Mouse (Mus musculus): ENCODE results near the gene Nxph1. TPM values are rescaled to one million over a fixed set of nuclear protein-coding genes. Genes with fewer than 3 reads are reported as not detected.

The Nxph1 gene
- not detected in 2 replicates for polyA plus RNA-seq (2012; ENCODE audit: insufficient read depth, insufficient read length, low replicate concordance, missing spikeins)

GRCm38 (mm10) chr6:8948131-8948470, at the start of gene Nxph1:
Gene Nxph1 (plus strand): TSS chr6:8948431.
- WGBS = 5% methylated on average over 16 of the region's 16 CpGs
- Histone ChIP-seq H3K4me1 (ENCODE audit: control insufficient read depth, insufficient read depth, low read length) (peaks cover 11% of the 10 kb centered on the region; the same call in 1 of the 2 replicates), H3K4me3 (ENCODE audit: insufficient read depth, low read depth, low read length) (peak within 1 kb of the TSS; percentile 75), H3K27ac (ENCODE audit: insufficient read depth, low read depth, low read length) (peak within 1 kb of the TSS; percentile 49)
- TF ChIP-seq CTCF (IDR thresholded peaks at IDR 0.05; ENCODE audit: insufficient read depth, low read depth, low read length) = no peak

GRCm38 (mm10) chr6:8900021-8900728, 48.1 kb upstream of the Nxph1 start:
- no peak for TF ChIP-seq POLR2A (IDR thresholded peaks at IDR 0.05; ENCODE audit: insufficient read depth, low read depth, low read length)
- TF ChIP-seq CTCF (IDR thresholded peaks at IDR 0.05; ENCODE audit: insufficient read depth, low read depth, low read length) = no peak
- no peaks in the 10 kb centered on the region for H3K4me1 ChIP-seq (ENCODE audit: control insufficient read depth, insufficient read depth, low read length)
- H3K4me3 ChIP-seq (ENCODE audit: insufficient read depth, low read depth, low read length) = no peak overlapping the region
- no peak overlapping the region for H3K27ac ChIP-seq (ENCODE audit: insufficient read depth, low read depth, low read length)
- WGBS = 42% methylated on average over 7 of the region's 7 CpGs

- Histone ChIP-seq H3K4me1 (ENCODE audit: control insufficient read depth, insufficient read depth, low read length) (no peaks in the 10 kb centered on the region), H3K27ac (ENCODE audit: insufficient read depth, low read depth, low read length) (no peak overlapping the region), H3K4me3 (ENCODE audit: insufficient read depth, low read depth, low read length) (no peak overlapping the region)
- TF ChIP-seq CTCF (IDR thresholded peaks at IDR 0.05; ENCODE audit: insufficient read depth, low read depth, low read length) (no peak), POLR2A (IDR thresholded peaks at IDR 0.05; ENCODE audit: insufficient read depth, low read depth, low read length) (no peak)
- WGBS = 26% methylated on average over 2 of the region's 2 CpGs
These were observed 47.5 kb upstream of the Nxph1 start for GRCm38 (mm10) chr6:8900729-8901122.

GRCm38 (mm10) chr6:8907917-8908316, 40.3 kb upstream of the Nxph1 start:
- Histone ChIP-seq H3K27ac (ENCODE audit: insufficient read depth, low read depth, low read length) (no peak overlapping the region), H3K4me1 (ENCODE audit: control insufficient read depth, insufficient read depth, low read length) (no peaks in the 10 kb centered on the region), H3K4me3 (ENCODE audit: insufficient read depth, low read depth, low read length) (no peak overlapping the region)
- 66% methylated on average over 3 of the region's 3 CpGs for WGBS
- TF ChIP-seq CTCF (IDR thresholded peaks at IDR 0.05; ENCODE audit: insufficient read depth, low read depth, low read length) (no peak), POLR2A (IDR thresholded peaks at IDR 0.05; ENCODE audit: insufficient read depth, low read depth, low read length) (no peak)

GRCm38 (mm10) chr6:8913404-8913803, 34.8 kb upstream of the Nxph1 start:
- H3K27ac ChIP-seq (ENCODE audit: insufficient read depth, low read depth, low read length) = no peak overlapping the region
- no peak for TF ChIP-seq POLR2A (IDR thresholded peaks at IDR 0.05; ENCODE audit: insufficient read depth, low read depth, low read length)
- TF ChIP-seq CTCF (IDR thresholded peaks at IDR 0.05; ENCODE audit: insufficient read depth, low read depth, low read length) = no peak
- no peak overlapping the region for H3K4me3 ChIP-seq (ENCODE audit: insufficient read depth, low read depth, low read length)
- H3K4me1 ChIP-seq (ENCODE audit: control insufficient read depth, insufficient read depth, low read length) = no peaks in the 10 kb centered on the region

GRCm38 (mm10) chr6:8914682-8915081, 33.5 kb upstream of the Nxph1 start:
- TF ChIP-seq CTCF (IDR thresholded peaks at IDR 0.05; ENCODE audit: insufficient read depth, low read depth, low read length) (no peak), POLR2A (IDR thresholded peaks at IDR 0.05; ENCODE audit: insufficient read depth, low read depth, low read length) (no peak)
- 88% methylated on average over 3 of the region's 3 CpGs for WGBS
- no peaks in the 10 kb centered on the region for H3K4me1 ChIP-seq (ENCODE audit: control insufficient read depth, insufficient read depth, low read length)
- no peak overlapping the region for H3K4me3 ChIP-seq (ENCODE audit: insufficient read depth, low read depth, low read length)
- no peak overlapping the region for H3K27ac ChIP-seq (ENCODE audit: insufficient read depth, low read depth, low read length)

GRCm38 (mm10) chr6:8924481-8924880, 23.8 kb upstream of the Nxph1 start:
- H3K27ac ChIP-seq (ENCODE audit: insufficient read depth, low read depth, low read length) = no peak overlapping the region
- TF ChIP-seq POLR2A (IDR thresholded peaks at IDR 0.05; ENCODE audit: insufficient read depth, low read depth, low read length) (no peak), CTCF (IDR thresholded peaks at IDR 0.05; ENCODE audit: insufficient read depth, low read depth, low read length) (no peak)
- no peaks in the 10 kb centered on the region for H3K4me1 ChIP-seq (ENCODE audit: control insufficient read depth, insufficient read depth, low read length)
- H3K4me3 ChIP-seq (ENCODE audit: insufficient read depth, low read depth, low read length) = no peak overlapping the region
- 56% methylated on average over 6 of the region's 6 CpGs for WGBS

- 37% methylated on average over 5 of the region's 5 CpGs for WGBS
- TF ChIP-seq POLR2A (IDR thresholded peaks at IDR 0.05; ENCODE audit: insufficient read depth, low read depth, low read length) (no peak), CTCF (IDR thresholded peaks at IDR 0.05; ENCODE audit: insufficient read depth, low read depth, low read length) (no peak)
- Histone ChIP-seq H3K4me1 (ENCODE audit: control insufficient read depth, insufficient read depth, low read length) (no peaks in the 10 kb centered on the region), H3K27ac (ENCODE audit: insufficient read depth, low read depth, low read length) (no peak overlapping the region), H3K4me3 (ENCODE audit: insufficient read depth, low read depth, low read length) (no peak overlapping the region)
These were observed 13.0 kb upstream of the Nxph1 start for GRCm38 (mm10) chr6:8935241-8935640.

- WGBS = 11% methylated on average over 5 of the region's 5 CpGs
- Histone ChIP-seq H3K27ac (ENCODE audit: insufficient read depth, low read depth, low read length) (no peak overlapping the region), H3K4me3 (ENCODE audit: insufficient read depth, low read depth, low read length) (no peak overlapping the region), H3K4me1 (ENCODE audit: control insufficient read depth, insufficient read depth, low read length) (no peaks in the 10 kb centered on the region)
- TF ChIP-seq POLR2A (IDR thresholded peaks at IDR 0.05; ENCODE audit: insufficient read depth, low read depth, low read length) (no peak), CTCF (IDR thresholded peaks at IDR 0.05; ENCODE audit: insufficient read depth, low read depth, low read length) (no peak)
These were observed 12.5 kb upstream of the Nxph1 start for GRCm38 (mm10) chr6:8935705-8936104.
